Comparison of ENCODE assay signal across 8 mouse cellular contexts in genomic region chr7:46710390-46710844, GRCm38 (mm10). TPM values are rescaled to one million over a fixed set of nuclear protein-coding genes. Genes with fewer than 3 reads are reported as not detected.
DNase-seq lines count a peak whose midpoint lies in the region; ATAC-seq and TF ChIP-seq lines count a peak whose summit lies in the region.

TSS of gene Saal1 (minus strand) at chr7:46710680.

- H3K4me3 ChIP-seq in brown adipose tissue, adult 24 weeks (ENCODE audit: insufficient read depth, low read depth, low read length), result peak within 1 kb of the TSS; percentile 98
- H3K4me3 ChIP-seq in heart, embryonic 14.5 days (ENCODE audit: control insufficient read depth in 1 of 2, insufficient read depth in 1 of 2, low read depth in 1 of 2, low read length in 2 of 2), result peak within 1 kb of the TSS; percentile 64 to 77
- H3K4me3 ChIP-seq in liver, embryonic 14.5 days (ENCODE audit: insufficient read depth in 1 of 2, low read depth in 2 of 2, low read length in 2 of 2), result peak within 1 kb of the TSS; percentile 71 to 79
- H3K4me3 ChIP-seq in neural tube, embryonic 11.5 days (ENCODE audit: low read depth, low read length), result peak within 1 kb of the TSS; percentile 88
- peak within 1 kb of the TSS; percentile 88 for H3K4me3 ChIP-seq in stomach, postnatal 0 days (ENCODE audit: low read depth, low read length)

- no peak for TF ChIP-seq EP300 in liver, embryonic 14.5 days (IDR thresholded peaks at IDR 0.05; ENCODE audit: low read depth)
- TF ChIP-seq EP300 in stomach, postnatal 0 days (optimal IDR thresholded peaks at IDR 0.05), result no peak

- no peaks in the 10 kb centered on the region for H3K27me3 ChIP-seq in heart, embryonic 14.5 days (ENCODE audit: control insufficient read depth, insufficient read depth, low read length)
- H3K27me3 ChIP-seq in liver, embryonic 14.5 days (ENCODE audit: control insufficient read depth, insufficient read depth, low read length), result no peaks in the 10 kb centered on the region
- no peaks in the 10 kb centered on the region for H3K27me3 ChIP-seq in neural tube, embryonic 11.5 days (ENCODE audit: control insufficient read depth, insufficient read depth, low read length)
- H3K27me3 ChIP-seq in stomach, postnatal 0 days (ENCODE audit: control insufficient read depth, insufficient read depth, low read length), result no peaks in the 10 kb centered on the region

- peak within 1 kb of the TSS; percentile 86 for H3K9ac ChIP-seq in heart, embryonic 14.5 days (ENCODE audit: low read length)
- peak within 1 kb of the TSS; percentile 81 for H3K9ac ChIP-seq in liver, embryonic 14.5 days (replicated peaks)
- H3K9ac ChIP-seq in neural tube, embryonic 11.5 days (ENCODE audit: low read length), result peak within 1 kb of the TSS; percentile 91
- H3K9ac ChIP-seq in stomach, postnatal 0 days (ENCODE audit: low read length), result peak within 1 kb of the TSS; percentile 87

- WGBS in heart, embryonic 14.5 days, result 0% methylated on average over 38 of the region's 38 CpGs
- under 1% methylated on average over 38 of the region's 38 CpGs for WGBS in liver, embryonic 14.5 days (ENCODE audit: insufficient replicate concordance)
- WGBS in neural tube, embryonic 11.5 days, result under 1% methylated on average over 38 of the region's 38 CpGs
- 0% methylated on average over 26 of the region's 38 CpGs for WGBS in stomach, postnatal 0 days

- H3K9me3 ChIP-seq in heart, embryonic 14.5 days (ENCODE audit: control insufficient read depth, low read length), result no peaks in the 10 kb centered on the region
- no peaks in the 10 kb centered on the region for H3K9me3 ChIP-seq in liver, embryonic 14.5 days (ENCODE audit: control insufficient read depth, low read length)
- no peaks in the 10 kb centered on the region for H3K9me3 ChIP-seq in neural tube, embryonic 11.5 days (ENCODE audit: control insufficient read depth, low read length)
- no peaks in the 10 kb centered on the region for H3K9me3 ChIP-seq in stomach, postnatal 0 days (ENCODE audit: control insufficient read depth, low read length)

- TF ChIP-seq CTCF in liver, embryonic 14.5 days (IDR thresholded peaks at IDR 0.05; ENCODE audit: low read depth), result peak; percentile 99
- TF ChIP-seq CTCF in stomach, postnatal 0 days (IDR thresholded peaks at IDR 0.05; ENCODE audit: low read depth), result peak; percentile 98

- peak within 1 kb of the TSS; percentile 76 for H3K4me2 ChIP-seq in heart, embryonic 14.5 days (ENCODE audit: low read length)
- peak within 1 kb of the TSS; percentile 75 for H3K4me2 ChIP-seq in liver, embryonic 14.5 days (ENCODE audit: low read depth)
- H3K4me2 ChIP-seq in neural tube, embryonic 11.5 days (ENCODE audit: low read depth), result peak within 1 kb of the TSS; percentile 36
- peak within 1 kb of the TSS; percentile 65 for H3K4me2 ChIP-seq in stomach, postnatal 0 days (replicated peaks; ENCODE audit: low read depth)

- H3K27ac ChIP-seq in brown adipose tissue, adult 24 weeks (replicated peaks; ENCODE audit: low read depth, low read length), result peak within 1 kb of the TSS; percentile 59; the same call in 1 of the 2 replicates
- peak within 1 kb of the TSS in 1 of 2 experiments; percentile 31; a peak in 1 of 4 replicates for H3K27ac ChIP-seq in heart, embryonic 14.5 days (replicated peaks in 1 of 2; ENCODE audit: control insufficient read depth in 1 of 2, insufficient read depth in 1 of 2, low read depth in 2 of 2, low read length in 2 of 2)
- no peak within 1 kb of the TSS for H3K27ac ChIP-seq in liver, embryonic 14.5 days
- H3K27ac ChIP-seq in neural tube, embryonic 11.5 days (ENCODE audit: low read depth, low read length), result 0 out of 2 replicates have a peak within 1 kb of the TSS, but pooled peaks have one; percentile 70
- H3K27ac ChIP-seq in stomach, postnatal 0 days (replicated peaks), result peak within 1 kb of the TSS; percentile 82

- peak; percentile 93 for ATAC-seq in heart, embryonic 14.5 days (ENCODE audit: insufficient number of reproducible peaks, insufficient read depth, low FRiP score, low read depth)
- peak; percentile 92 for ATAC-seq in liver, embryonic 14.5 days (ENCODE audit: insufficient read depth)
- peak; percentile 94 for ATAC-seq in neural tube, embryonic 11.5 days (ENCODE audit: insufficient read depth, low FRiP score, low TSS enrichment)
- ATAC-seq in stomach, postnatal 0 days (ENCODE audit: low FRiP score, low TSS enrichment), result peak; percentile 97

- peak; percentile 96 for DNase-seq in CD4-positive, CD25-positive, alpha-beta regulatory T cell, adult 2 months (ENCODE audit: low read depth, low spot score)
- DNase-seq in fibroblast of lung, adult 2 months (ENCODE audit: low read depth), result peak; percentile 51
- peak; percentile 89 for DNase-seq in kidney, postnatal 14 days
- DNase-seq in liver, embryonic 14.5 days (ENCODE audit: low read depth in 3 of 3, low spot score in 3 of 3), result peak; percentile 73 to 78 (median 75)
- DNase-seq in neural tube, embryonic 11.5 days (ENCODE audit: low spot score), result peak; percentile 95
- DNase-seq in stomach, postnatal 0 days (ENCODE audit: low spot score), result peak; percentile 93

- H3K36me3 ChIP-seq in heart, embryonic 14.5 days (ENCODE audit: control insufficient read depth, insufficient read depth, low read length), result peaks cover 30% of the 10 kb centered on the region
- H3K36me3 ChIP-seq in liver, embryonic 14.5 days (replicated peaks; ENCODE audit: control insufficient read depth, insufficient read depth, low read depth), result peaks cover 15% of the 10 kb centered on the region
- peaks cover 4% of the 10 kb centered on the region for H3K36me3 ChIP-seq in neural tube, embryonic 11.5 days (ENCODE audit: control insufficient read depth, insufficient read depth, low read length)
- no peaks in the 10 kb centered on the region for H3K36me3 ChIP-seq in stomach, postnatal 0 days (ENCODE audit: control insufficient read depth, insufficient read depth, low read length)

- no peaks in the 10 kb centered on the region for H3K4me1 ChIP-seq in brown adipose tissue, adult 24 weeks (ENCODE audit: control insufficient read depth, insufficient read depth, insufficient read length, low read length)
- H3K4me1 ChIP-seq in heart, embryonic 14.5 days (ENCODE audit: control insufficient read depth in 2 of 2, insufficient read depth in 2 of 2, low read length in 2 of 2), result peaks cover 0 to 8% of the 10 kb centered on the region in 2 experiments; a peak in 2 of 4 replicates
- H3K4me1 ChIP-seq in liver, embryonic 14.5 days (replicated peaks; ENCODE audit: control insufficient read depth in 2 of 2, insufficient read depth in 2 of 2, low read length in 1 of 2), result peaks cover 6 to 7% of the 10 kb centered on the region in 2 experiments
- peaks cover 6% of the 10 kb centered on the region; the same call in 1 of the 2 replicates for H3K4me1 ChIP-seq in neural tube, embryonic 11.5 days (ENCODE audit: control insufficient read depth, insufficient read depth, low read length)
- no peaks in the 10 kb centered on the region for H3K4me1 ChIP-seq in stomach, postnatal 0 days (replicated peaks; ENCODE audit: control insufficient read depth, insufficient read depth)

RNA-seq across cellular contexts. Expression of gene Saal1, which starts in this region (rescaled TPM):
- 3.2 and 4.4 TPM in 2 replicates for polyA plus RNA-seq in brown adipose tissue, adult 24 weeks (2012; ENCODE audit: insufficient read depth, insufficient read length, missing spikeins)
- polyA plus RNA-seq in heart, embryonic 14.5 days (2014; fragmentation: Nextera tagmentation; extraction: Ambion mirVana), result 14.2 and 15.3 TPM in 2 replicates
- 4.4 and 6.6 TPM in 2 replicates for polyA plus RNA-seq in liver, embryonic 14.5 days (2012; rRNA removed)
- polyA plus RNA-seq in liver, embryonic 14.5 days (2014; fragmentation: Nextera tagmentation; extraction: Ambion mirVana), result 15.1 and 17.6 TPM in 2 replicates
- polyA plus RNA-seq in neural tube, embryonic 11.5 days (2014; fragmentation: Nextera tagmentation; extraction: Ambion mirVana), result 39.1 and 40.3 TPM in 2 replicates
- 10.4 and 11.2 TPM in 2 replicates for polyA plus RNA-seq in stomach, postnatal 0 days (2015; fragmentation: Nextera tagmentation; extraction: Ambion mirVana)
